Mouse (Mus musculus): ENCODE measurements around the gene Ap2a1.
"Not testable (repeated sequence)": the region's sequence is repeated elsewhere in the genome, so short reads cannot be mapped to it uniquely, and the experiment has no call there.

The Ap2a1 gene

GRCm38 (mm10) chr7:44893197-44893596 is 36.1 kb downstream of the Ap2a1 start:
- no peak for DNase-seq

GRCm38 (mm10) chr7:44892276-44892921 is 36.9 kb downstream of the Ap2a1 start, which contains the start of gene Med25:
Gene Med25, minus strand, starts transcription at chr7:44892712.
- peak; percentile 90 to 94 for DNase-seq

GRCm38 (mm10) chr7:44891611-44892010 is 37.7 kb downstream of the Ap2a1 start:
- no peak for DNase-seq

- no peak for DNase-seq
These were observed 38.6 kb downstream of the Ap2a1 start for GRCm38 (mm10) chr7:44890737-44891136.

GRCm38 (mm10) chr7:44890180-44890579 is 39.1 kb downstream of the Ap2a1 start:
- no peak for DNase-seq

- no peak for DNase-seq
These were observed 40.8 kb downstream of the Ap2a1 start for GRCm38 (mm10) chr7:44888256-44889105.

GRCm38 (mm10) chr7:44886964-44887363 is 42.3 kb downstream of the Ap2a1 start:
- peak in 1 of 2 experiments; percentile 43 for DNase-seq

GRCm38 (mm10) chr7:44884637-44885036 is 44.7 kb downstream of the Ap2a1 start:
- no peak for DNase-seq

GRCm38 (mm10) chr7:44883036-44883435 is 46.3 kb downstream of the Ap2a1 start:
- no peak for DNase-seq

GRCm38 (mm10) chr7:44877833-44878232 is 51.5 kb downstream of the Ap2a1 start:
- no peak for DNase-seq

GRCm38 (mm10) chr7:44871774-44872173 is 57.5 kb downstream of the Ap2a1 start:
- DNase-seq, result not testable (repeated sequence)

- DNase-seq, result no peak
These were observed 58.1 kb downstream of the Ap2a1 start for GRCm38 (mm10) chr7:44871181-44871580.

GRCm38 (mm10) chr7:44870614-44871013 is 58.7 kb downstream of the Ap2a1 start:
- DNase-seq, result no peak

- DNase-seq, result peak; percentile 93 to 97
These were observed 59.4 kb downstream of the Ap2a1 start, which contains the start of gene Ptov1 for GRCm38 (mm10) chr7:44869697-44870528. Gene Ptov1, minus strand, starts transcription at chr7:44869788.

GRCm38 (mm10) chr7:44868919-44869696 is 60.2 kb downstream of the Ap2a1 start:
- peak; percentile 80 to 90 for DNase-seq

GRCm38 (mm10) chr7:44868465-44868864 is 60.8 kb downstream of the Ap2a1 start:
- DNase-seq, result peak; percentile 64 to 81

- DNase-seq, result no peak
These were observed 61.5 kb downstream of the Ap2a1 start for GRCm38 (mm10) chr7:44867802-44868201.

GRCm38 (mm10) chr7:44867010-44867702 is 62.1 kb downstream of the Ap2a1 start:
- DNase-seq, result no peak

GRCm38 (mm10) chr7:44866276-44867009 is 62.9 kb downstream of the Ap2a1 start:
- DNase-seq, result peak; percentile 79 to 89

GRCm38 (mm10) chr7:44864595-44865542 is 64.4 kb downstream of the Ap2a1 start:
- peak; percentile 59 to 74 for DNase-seq

Measured in lung, postnatal 4 days (tissue).